Mouse (Mus musculus): ENCODE results near the gene Fam162a.

- TF ChIP-seq CTCF (IDR thresholded peaks at IDR 0.05; ENCODE audit: borderline replicate concordance, extremely low read depth, insufficient read depth, insufficient read length) = no peak
- TF ChIP-seq POLR2A (IDR thresholded peaks at IDR 0.05; ENCODE audit: borderline replicate concordance, extremely low read depth, insufficient read depth, insufficient read length, poor library complexity, severe bottlenecking) = no peak
Measured at GRCm38 (mm10) chr16:36051491-36051890, 19.9 kb downstream of the Fam162a start.

Measured in brain, embryonic 14.5 days (tissue).